Mouse (Mus musculus) spleen, adult 2 months (tissue): Measurements from ENCODE around the gene Psmc6.

Experiments used
- CTCF ChIP-seq: fragments of 200-500 bp; IDR thresholded peaks from 2 replicates; pipeline ENCODE4 v1.5.1; 2011; ENCODE audit warnings: mild to moderate bottlenecking, inconsistent platforms; ENCODE audit not compliant: insufficient read depth, insufficient read length, insufficient replicate concordance; ENCODE audit errors: extremely low read depth
- POLR2A ChIP-seq: fragments of 200-500 bp; IDR thresholded peaks from 2 replicates; pipeline ENCODE4 v1.6.1; 2011; ENCODE audit warnings: low read depth, low read length, inconsistent platforms

DNA sequence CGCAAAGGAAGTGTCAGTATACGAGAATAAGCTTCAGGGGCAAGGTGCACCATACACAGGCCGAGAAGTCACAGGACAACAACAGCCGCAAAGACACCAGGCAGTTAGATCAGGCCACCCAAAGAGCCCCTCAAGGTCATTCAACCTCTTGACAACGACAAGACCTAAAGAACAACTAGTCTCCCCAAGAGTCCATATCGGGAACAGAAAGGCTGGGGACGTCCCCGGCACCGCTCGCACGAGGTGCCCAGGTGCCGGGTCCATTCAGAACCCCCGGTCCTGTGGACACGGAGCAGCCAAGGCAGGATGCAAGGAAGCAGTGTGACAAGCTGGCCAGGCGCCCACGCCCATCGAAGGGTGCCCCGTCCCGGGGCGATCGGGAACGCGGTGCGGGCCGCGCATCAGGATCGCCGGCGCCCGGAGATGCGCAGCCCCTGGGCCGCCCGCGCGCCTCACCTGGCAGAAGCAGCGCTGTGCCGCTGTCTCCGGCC lies 11.6 kb upstream of the Psmc6 start:
- TF ChIP-seq POLR2A (no peak), CTCF (no peak)
